Mouse (Mus musculus) liver, embryonic 13.5 days (tissue): ENCODE results near the gene Mrpl55. TPM values are rescaled to one million over a fixed set of nuclear protein-coding genes. Genes with fewer than 3 reads are reported as not detected.
"Not testable (repeated sequence)": the region's sequence is repeated elsewhere in the genome, so short reads cannot be mapped to it uniquely, and the experiment has no call there.

Experiments
- ATAC-seq: fragments of 200-750 bp; cut with Nextera tagmentation; 2 replicates; pipeline ENCODE4 v1.8.0; 2017; ENCODE audit warnings: low read depth, mild to moderate bottlenecking, moderate number of reproducible peaks, moderate library complexity
- DNase-seq: peaks from one replicate; pipeline ENCODE4 v3.0.0; 2022
- H3K27ac ChIP-seq: fragments of 300-500 bp; sonication (generic); 2 replicates; pipeline ENCODE4 v1.5.1; 2015; ENCODE audit warnings: moderate library complexity, mild to moderate bottlenecking, inconsistent platforms
- H3K27me3 ChIP-seq: fragments of 300-500 bp; sonication (generic); 2 replicates; pipeline ENCODE4 v1.6.1; 2015; ENCODE audit warnings: mild to moderate bottlenecking, inconsistent platforms
- H3K36me3 ChIP-seq: fragments of 300-500 bp; sonication (generic); 2 replicates; pipeline ENCODE4 v1.6.1; 2015; ENCODE audit warnings: mild to moderate bottlenecking, inconsistent platforms
- H3K4me1 ChIP-seq: fragments of 300-500 bp; sonication (generic); replicated peaks from 2 replicates; pipeline ENCODE4 v1.6.1; 2015; ENCODE audit warnings: inconsistent platforms
- H3K4me2 ChIP-seq: fragments of 300-500 bp; sonication (generic); 2 replicates; pipeline ENCODE4 v1.6.1; 2015; ENCODE audit warnings: inconsistent platforms, mild to moderate bottlenecking, moderate library complexity
- H3K4me3 ChIP-seq: fragments of 300-500 bp; sonication (generic); replicated peaks from 2 replicates; pipeline ENCODE4 v1.5.1; 2015; ENCODE audit warnings: mild to moderate bottlenecking, inconsistent platforms
- H3K9ac ChIP-seq: fragments of 300-500 bp; sonication (generic); 2 replicates; pipeline ENCODE4 v1.6.1; 2015; ENCODE audit warnings: mild to moderate bottlenecking, inconsistent platforms
- H3K9me3 ChIP-seq: fragments of 300-500 bp; sonication (generic); replicated peaks from 2 replicates; pipeline ENCODE4 v1.6.1; 2016; ENCODE audit warnings: inconsistent platforms
- WGBS: fragments of 180-500 bp; shearing (Covaris S2); methylation state at CpG from one replicate; pipeline ENCODE4 v1.1.7; 2015; ENCODE audit not compliant: insufficient replicate concordance; 5-methylcytosine and 5-hydroxymethylcytosine counted together
- polyA plus RNA-seq: library from polyadenylated mRNA; unstranded; fragments of >200 nt; fragmentation: Nextera tagmentation; extraction: Ambion mirVana; gene quantifications from 2 replicates; pipeline ENCODE4 v1.2.1, GENCODE M21; 2015

Gene Mrpl55
- polyA plus RNA-seq, 1 experiment from 2014 or later, result 75.8 TPM

GRCm38 (mm10) chr11:59196230-59196629, 6.1 kb upstream of the Mrpl55 start:
- Histone ChIP-seq H3K9me3 (no peaks in the 10 kb centered on the region), H3K4me1 (peaks cover 31% of the 10 kb centered on the region), H3K9ac (no peak overlapping the region), H3K27ac (no peak overlapping the region), H3K36me3 (peaks cover 17% of the 10 kb centered on the region; the same call in 1 of the 2 replicates), H3K4me3 (no peak overlapping the region), H3K27me3 (no peaks in the 10 kb centered on the region), H3K4me2 (no peak overlapping the region)
- no peak for ATAC-seq
- no peak for DNase-seq

- peaks cover 43% of the 10 kb centered on the region for H3K36me3 ChIP-seq
- WGBS, result 10% methylated on average over 16 of the region's 16 CpGs
- H3K4me3 ChIP-seq, result peak overlapping the region; percentile 92
- H3K9ac ChIP-seq, result peak overlapping the region; percentile 90
- peak overlapping the region; percentile 89 for H3K4me2 ChIP-seq
- no peaks in the 10 kb centered on the region for H3K9me3 ChIP-seq
- DNase-seq (no peak), ATAC-seq (peak; percentile 4; the same call in 1 of the 2 replicates)
- no peaks in the 10 kb centered on the region for H3K27me3 ChIP-seq
- peak overlapping the region; percentile 79 for H3K27ac ChIP-seq
- H3K4me1 ChIP-seq, result peaks cover 37% of the 10 kb centered on the region
Observed at GRCm38 (mm10) chr11:59201216-59202002, 877 bp upstream of the Mrpl55 start.

- H3K4me1 ChIP-seq, result peaks cover 49% of the 10 kb centered on the region
- peaks cover 74% of the 10 kb centered on the region for H3K36me3 ChIP-seq
- WGBS, result under 1% methylated on average over 65 of the region's 67 CpGs
- DNase-seq (peak; percentile 94), ATAC-seq (peak; percentile 81)
- H3K27ac ChIP-seq, result peak within 1 kb of the TSS; percentile 95
- H3K27me3 ChIP-seq, result no peaks in the 10 kb centered on the region
- H3K4me2 ChIP-seq, result peak within 1 kb of the TSS; percentile 95
- H3K4me3 ChIP-seq, result peak within 1 kb of the TSS; percentile 94
- no peaks in the 10 kb centered on the region for H3K9me3 ChIP-seq
- H3K9ac ChIP-seq, result peak within 1 kb of the TSS; percentile 94
Observed at GRCm38 (mm10) chr11:59208153-59208831, 6.0 kb downstream of the Mrpl55 start, which contains the start of gene 2310033P09Rik. Gene 2310033P09Rik, plus strand, starts transcription at chr11:59208321.

GRCm38 (mm10) chr11:59209003-59209441, 6.7 kb downstream of the Mrpl55 start:
- peak; percentile 70 for ATAC-seq
- H3K9me3 ChIP-seq, result no peaks in the 10 kb centered on the region
- WGBS, result 10% methylated on average over 18 of the region's 18 CpGs
- no peaks in the 10 kb centered on the region for H3K27me3 ChIP-seq
- H3K9ac ChIP-seq, result peak overlapping the region; percentile 94
- peak overlapping the region; percentile 95 for H3K4me2 ChIP-seq
- DNase-seq, result peak; percentile 71
- H3K4me1 ChIP-seq, result peaks cover 55% of the 10 kb centered on the region
- H3K27ac ChIP-seq, result peak overlapping the region; percentile 95
- H3K36me3 ChIP-seq, result peaks cover 79% of the 10 kb centered on the region
- H3K4me3 ChIP-seq, result peak overlapping the region; percentile 94

- H3K4me2 ChIP-seq, result peak overlapping the region; percentile 95
- ATAC-seq (no peak), DNase-seq (no peak)
- WGBS, result 69% methylated on average over 5 of the region's 5 CpGs
- peak overlapping the region; percentile 94 for H3K9ac ChIP-seq
- H3K27me3 ChIP-seq, result no peaks in the 10 kb centered on the region
- peak overlapping the region; percentile 95 for H3K27ac ChIP-seq
- peaks cover 59% of the 10 kb centered on the region for H3K4me1 ChIP-seq
- H3K36me3 ChIP-seq, result peaks cover 79% of the 10 kb centered on the region
- peak overlapping the region; percentile 94 for H3K4me3 ChIP-seq
- no peaks in the 10 kb centered on the region for H3K9me3 ChIP-seq
Observed at GRCm38 (mm10) chr11:59209580-59209979, 7.3 kb downstream of the Mrpl55 start.

GRCm38 (mm10) chr11:59210020-59210419, 7.7 kb downstream of the Mrpl55 start:
- H3K9ac ChIP-seq, result no peak overlapping the region
- no peak for ATAC-seq
- peaks cover 59% of the 10 kb centered on the region for H3K4me1 ChIP-seq
- DNase-seq, result no peak
- H3K4me2 ChIP-seq, result peak overlapping the region; percentile 95; the same call in 1 of the 2 replicates
- H3K4me3 ChIP-seq, result 0 out of 2 replicates have a peak overlapping the region, but pooled peaks have one; percentile 1
- H3K27ac ChIP-seq, result 0 out of 2 replicates have a peak overlapping the region, but pooled peaks have one; percentile 95
- no peaks in the 10 kb centered on the region for H3K9me3 ChIP-seq
- no peaks in the 10 kb centered on the region for H3K27me3 ChIP-seq
- H3K36me3 ChIP-seq, result peaks cover 78% of the 10 kb centered on the region
- 85% methylated on average over 4 of the region's 4 CpGs for WGBS

GRCm38 (mm10) chr11:59211561-59211960, 9.3 kb downstream of the Mrpl55 start:
- Histone ChIP-seq H3K4me1 (peaks cover 69% of the 10 kb centered on the region), H3K36me3 (peaks cover 70% of the 10 kb centered on the region)
- H3K27me3 ChIP-seq, ATAC-seq, H3K4me2 ChIP-seq, H3K27ac ChIP-seq, DNase-seq, H3K4me3 ChIP-seq, H3K9ac ChIP-seq, H3K9me3 ChIP-seq: not testable (repeated sequence)
- 90% methylated on average over 9 of the region's 9 CpGs for WGBS

- H3K27ac ChIP-seq, DNase-seq, H3K9ac ChIP-seq, H3K9me3 ChIP-seq, H3K27me3 ChIP-seq, H3K4me3 ChIP-seq, ATAC-seq, H3K4me2 ChIP-seq: not testable (repeated sequence)
- Histone ChIP-seq H3K4me1 (peaks cover 75% of the 10 kb centered on the region), H3K36me3 (peaks cover 71% of the 10 kb centered on the region)
- 31% methylated on average over 12 of the region's 12 CpGs for WGBS
Observed at GRCm38 (mm10) chr11:59212320-59212719, 10.0 kb downstream of the Mrpl55 start.

- H3K36me3 ChIP-seq, result peaks cover 77% of the 10 kb centered on the region
- no peaks in the 10 kb centered on the region for H3K9me3 ChIP-seq
- ATAC-seq (no peak), DNase-seq (no peak)
- WGBS, result 85% methylated on average over 12 of the region's 12 CpGs
- no peak overlapping the region for H3K4me3 ChIP-seq
- H3K4me1 ChIP-seq, result peaks cover 75% of the 10 kb centered on the region
- no peaks in the 10 kb centered on the region for H3K27me3 ChIP-seq
- H3K27ac ChIP-seq, result no peak overlapping the region
- no peak overlapping the region for H3K4me2 ChIP-seq
- H3K9ac ChIP-seq, result no peak overlapping the region
Observed at GRCm38 (mm10) chr11:59212892-59213494, 10.7 kb downstream of the Mrpl55 start.

- Histone ChIP-seq H3K9me3 (no peaks in the 10 kb centered on the region), H3K36me3 (peaks cover 75% of the 10 kb centered on the region), H3K4me1 (peaks cover 78% of the 10 kb centered on the region), H3K27ac (no peak overlapping the region; the same call in 1 of the 2 replicates), H3K27me3 (no peaks in the 10 kb centered on the region), H3K4me3 (no peak overlapping the region), H3K4me2 (no peak overlapping the region), H3K9ac (no peak overlapping the region)
- DNase-seq (no peak), ATAC-seq (no peak)
- 28% methylated on average over 3 of the region's 3 CpGs for WGBS
Observed at GRCm38 (mm10) chr11:59216955-59217354, 14.7 kb downstream of the Mrpl55 start.

- ATAC-seq (no peak), DNase-seq (no peak)
- Histone ChIP-seq H3K9me3 (no peaks in the 10 kb centered on the region), H3K36me3 (peaks cover 72% of the 10 kb centered on the region), H3K27me3 (no peaks in the 10 kb centered on the region), H3K4me2 (no peak overlapping the region), H3K4me1 (peaks cover 81% of the 10 kb centered on the region), H3K27ac (no peak overlapping the region), H3K4me3 (no peak overlapping the region), H3K9ac (no peak overlapping the region)
- 79% methylated on average over 4 of the region's 4 CpGs for whole genome bisulfite sequencing
Observed at GRCm38 (mm10) chr11:59218389-59218998, 16.2 kb downstream of the Mrpl55 start.
